Mouse (Mus musculus) stomach, postnatal 0 days (tissue): ENCODE results near the gene Wnt7b. TPM values are rescaled to one million over a fixed set of nuclear protein-coding genes. Genes with fewer than 3 reads are reported as not detected.

Experiments
- ATAC-seq: fragments of 200-750 bp; cut with Nextera tagmentation; 2 replicates; pipeline ENCODE4 v1.8.0; 2017; ENCODE audit not compliant: low FRiP score, low TSS enrichment
- DNase-seq: peaks from one replicate; pipeline ENCODE4 v3.0.0-alpha.2; 2016; ENCODE audit warnings: low spot score
- H3K27ac ChIP-seq: fragments of 300-500 bp; sonication (generic); replicated peaks from 2 replicates; pipeline ENCODE4 v1.5.1; 2014; ENCODE audit warnings: mild to moderate bottlenecking, control low read depth
- H3K27me3 ChIP-seq: fragments of 300-500 bp; sonication (generic); 2 replicates; pipeline ENCODE4 v1.6.1; 2014; ENCODE audit warnings: low read length; ENCODE audit not compliant: control insufficient read depth, insufficient read depth
- H3K36me3 ChIP-seq: fragments of 300-500 bp; sonication (generic); 2 replicates; pipeline ENCODE4 v1.6.1; 2014; ENCODE audit warnings: low read length, mixed read lengths; ENCODE audit not compliant: control insufficient read depth, insufficient read depth
- H3K4me1 ChIP-seq: fragments of 300-500 bp; sonication (generic); replicated peaks from 2 replicates; pipeline ENCODE4 v1.6.1; 2014; ENCODE audit warnings: antibody characterized with exemption; ENCODE audit not compliant: control insufficient read depth, insufficient read depth
- H3K4me2 ChIP-seq: fragments of 300-500 bp; sonication (generic); replicated peaks from 2 replicates; pipeline ENCODE4 v1.6.1; 2014; ENCODE audit warnings: low read depth, mild to moderate bottlenecking, control low read depth, moderate library complexity
- H3K4me3 ChIP-seq: fragments of 300-500 bp; sonication (generic); 2 replicates; pipeline ENCODE4 v1.5.1; 2014; ENCODE audit warnings: low read depth, low read length, control low read depth
- H3K9ac ChIP-seq: fragments of 300-500 bp; sonication (generic); 2 replicates; pipeline ENCODE4 v1.6.1; 2014; ENCODE audit warnings: mild to moderate bottlenecking, low read length, control low read depth, mixed read lengths
- H3K9me3 ChIP-seq: fragments of 300-500 bp; sonication (generic); 2 replicates; pipeline ENCODE4 v1.6.1; 2016; ENCODE audit warnings: low read length; ENCODE audit not compliant: control insufficient read depth
- CTCF ChIP-seq: IDR thresholded peaks from 2 replicates; pipeline ENCODE4 v1.5.1; 2016; ENCODE audit warnings: antibody characterized with exemption, low read depth, mild to moderate bottlenecking, moderate library complexity
- EP300 ChIP-seq: optimal IDR thresholded peaks from 2 replicates; pipeline ENCODE3; 2016; ENCODE audit warnings: antibody characterized with exemption
- WGBS: fragments of 180-500 bp; shearing (Covaris S2); extraction: QIAGEN DNeasy Blood & Tissue Kit; methylation state at CpG from one replicate; pipeline ENCODE4 v1.1.7; 2014; 5-methylcytosine and 5-hydroxymethylcytosine counted together
- polyA plus RNA-seq: library from polyadenylated mRNA; unstranded; fragments of >200 nt; fragmentation: Nextera tagmentation; extraction: Ambion mirVana; gene quantifications from 2 replicates; pipeline ENCODE4 v1.2.1, GENCODE M21; 2015

Gene Wnt7b
- polyA plus RNA-seq, 1 experiment from 2014 or later, result 20.6 TPM

- Histone ChIP-seq H3K4me2 (no peak overlapping the region), H3K4me1 (no peaks in the 10 kb centered on the region), H3K36me3 (no peaks in the 10 kb centered on the region), H3K4me3 (no peak overlapping the region), H3K9ac (no peak overlapping the region), H3K27ac (no peak overlapping the region), H3K27me3 (no peaks in the 10 kb centered on the region), H3K9me3 (no peaks in the 10 kb centered on the region)
- ATAC-seq (peak; percentile 54; the same call in 1 of the 2 replicates), DNase-seq (peak; percentile 63)
- 68% methylated on average over 32 of the region's 32 CpGs for WGBS
- TF ChIP-seq EP300 (no peak), CTCF (no peak)
Observed at GRCm38 (mm10) chr15:85507370-85508014, 74.8 kb downstream of the Wnt7b start.

DNA sequence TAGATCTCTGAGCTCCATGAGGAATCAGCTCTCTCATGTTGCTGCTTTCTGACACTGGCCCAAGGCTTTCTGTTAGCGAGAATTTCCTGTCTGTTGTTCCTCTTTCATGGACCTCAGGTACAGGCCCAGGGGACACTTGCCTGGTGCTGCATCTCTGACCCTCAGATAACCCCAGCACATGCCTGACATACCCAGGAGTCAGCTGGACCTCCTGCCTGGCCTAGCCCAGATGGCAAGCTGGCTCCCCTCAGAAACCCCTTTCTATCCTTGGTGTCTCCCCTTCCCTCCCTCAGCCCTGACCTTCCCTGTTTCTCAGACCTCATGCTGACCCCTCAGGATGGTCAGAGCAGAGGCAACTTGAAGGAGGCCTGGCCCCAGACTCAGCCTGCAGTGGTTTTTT is 75.6 kb downstream of the Wnt7b start:
- no peaks in the 10 kb centered on the region for H3K36me3 ChIP-seq
- WGBS, result 50% methylated on average over 1 of the region's 1 CpGs
- H3K4me2 ChIP-seq, result no peak overlapping the region
- no peaks in the 10 kb centered on the region for H3K4me1 ChIP-seq
- H3K27me3 ChIP-seq, result no peaks in the 10 kb centered on the region
- ATAC-seq (no peak), DNase-seq (no peak)
- H3K27ac ChIP-seq, result no peak overlapping the region
- no peak overlapping the region for H3K4me3 ChIP-seq
- H3K9ac ChIP-seq, result no peak overlapping the region
- no peak for TF ChIP-seq EP300
- TF ChIP-seq CTCF, result no peak
- H3K9me3 ChIP-seq, result no peaks in the 10 kb centered on the region

DNA sequence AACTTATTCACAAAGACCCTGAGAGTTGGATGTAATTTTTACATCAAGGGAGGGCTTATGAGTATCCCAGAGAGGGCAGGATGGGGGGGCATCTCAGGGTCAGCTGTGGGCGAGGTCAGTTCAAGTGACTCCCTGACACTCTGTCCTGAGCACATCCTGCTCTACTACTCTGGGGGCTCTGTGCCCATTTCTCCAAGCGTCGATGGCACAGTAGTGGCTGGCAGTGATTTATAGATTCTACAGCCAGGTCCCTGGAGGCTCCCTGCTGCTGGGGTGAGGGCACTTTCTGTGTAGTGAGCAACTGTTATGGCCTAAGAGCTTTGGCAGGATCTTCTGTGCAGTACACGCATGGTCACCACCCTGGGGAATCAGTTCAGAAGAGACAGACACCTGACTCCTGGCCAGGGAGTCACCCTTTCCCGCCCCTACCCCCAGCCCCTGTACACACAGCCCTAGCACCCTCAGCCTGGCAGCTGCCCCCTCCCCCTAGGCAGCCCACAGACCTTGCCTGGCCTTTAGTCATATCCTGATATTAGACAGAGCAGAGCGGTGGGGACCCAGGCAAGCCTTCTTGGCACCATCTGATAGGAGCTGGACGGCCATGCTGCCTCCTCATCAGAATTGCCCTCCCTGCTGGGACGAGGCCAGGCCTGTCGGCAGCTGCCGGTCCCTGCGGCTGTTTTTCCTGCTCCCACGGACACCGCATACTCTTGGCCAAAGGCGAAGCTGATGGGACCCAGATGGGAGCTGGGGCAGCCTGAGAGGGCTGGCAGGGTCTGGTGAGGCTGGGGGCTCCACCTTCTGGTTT is 77.0 kb downstream of the Wnt7b start:
- peak; percentile 52 for ATAC-seq
- H3K4me1 ChIP-seq, result no peaks in the 10 kb centered on the region
- no peak overlapping the region for H3K9ac ChIP-seq
- H3K9me3 ChIP-seq, result no peaks in the 10 kb centered on the region
- TF ChIP-seq EP300 (no peak), CTCF (no peak)
- H3K27me3 ChIP-seq, result no peaks in the 10 kb centered on the region
- H3K36me3 ChIP-seq, result no peaks in the 10 kb centered on the region
- 54% methylated on average over 14 of the region's 14 CpGs for WGBS
- no peak overlapping the region for H3K27ac ChIP-seq
- DNase-seq, result no peak
- H3K4me2 ChIP-seq, result no peak overlapping the region
- H3K4me3 ChIP-seq, result no peak overlapping the region

DNA sequence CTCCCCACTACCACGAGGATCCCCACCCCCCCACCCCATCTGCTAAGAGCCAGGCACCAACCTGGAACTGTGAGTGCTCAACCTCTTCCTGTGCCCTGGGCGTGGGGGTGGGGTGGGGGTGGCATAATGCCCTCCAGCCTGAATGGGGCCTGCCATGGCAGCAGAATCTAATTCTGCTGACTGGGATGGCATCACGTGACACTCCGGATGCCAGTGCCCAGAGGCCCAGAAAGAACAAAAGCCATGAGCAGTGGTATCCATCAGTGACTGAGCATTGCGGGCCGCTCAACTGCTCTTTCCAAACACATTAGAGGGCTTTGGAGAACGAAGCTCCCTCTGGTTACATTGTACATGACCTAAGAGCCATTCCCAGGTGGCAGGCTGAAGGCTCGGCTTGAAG is 79.1 kb downstream of the Wnt7b start, which contains the start of gene 7530416G11Rik:
TSS of gene 7530416G11Rik (minus strand) at position 101 of the 400 bp plus-strand sequence.
- ATAC-seq, result no peak
- no peak within 1 kb of the TSS for H3K27ac ChIP-seq
- TF ChIP-seq EP300 (no peak), CTCF (no peak)

DNA sequence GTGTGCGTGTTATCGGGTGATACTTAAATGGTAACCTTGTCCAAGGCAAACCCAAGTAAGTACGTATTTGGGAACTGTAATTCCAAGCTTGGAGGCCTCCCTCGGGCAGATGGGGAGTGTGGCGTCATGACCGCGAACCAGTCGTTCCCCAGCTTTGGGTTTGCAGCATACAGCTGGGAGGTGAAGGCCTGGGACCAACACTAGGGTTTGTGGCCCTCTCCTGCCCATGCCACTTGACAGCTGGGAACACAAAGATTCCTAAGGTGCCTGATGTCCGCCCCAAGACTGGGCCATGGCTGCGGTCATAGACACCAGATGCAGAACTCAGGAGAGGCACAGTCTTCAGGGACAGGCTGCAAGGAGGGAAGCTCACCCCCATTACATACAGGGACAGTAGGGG is 82.0 kb downstream of the Wnt7b start:
- no peak for TF ChIP-seq CTCF
- no peak for TF ChIP-seq EP300
- Histone ChIP-seq H3K4me3 (no peak overlapping the region), H3K36me3 (no peaks in the 10 kb centered on the region), H3K9me3 (no peaks in the 10 kb centered on the region), H3K27me3 (no peaks in the 10 kb centered on the region), H3K4me2 (no peak overlapping the region), H3K27ac (no peak overlapping the region), H3K9ac (no peak overlapping the region), H3K4me1 (no peaks in the 10 kb centered on the region)
- WGBS, result 82% methylated on average over 10 of the region's 10 CpGs
- DNase-seq (no peak), ATAC-seq (no peak)

More for the DNA sequence above, 79.1 kb downstream of the Wnt7b start, which contains the start of gene 7530416G11Rik:
- Histone ChIP-seq H3K4me2 (no peak within 1 kb of the TSS), H3K27me3 (no peaks in the 10 kb centered on the region), H3K4me3 (no peak within 1 kb of the TSS), H3K4me1 (no peaks in the 10 kb centered on the region), H3K9me3 (no peaks in the 10 kb centered on the region), H3K36me3 (no peaks in the 10 kb centered on the region), H3K9ac (no peak within 1 kb of the TSS)
- no peak for DNase-seq
- 80% methylated on average over 8 of the region's 8 CpGs for WGBS

DNA sequence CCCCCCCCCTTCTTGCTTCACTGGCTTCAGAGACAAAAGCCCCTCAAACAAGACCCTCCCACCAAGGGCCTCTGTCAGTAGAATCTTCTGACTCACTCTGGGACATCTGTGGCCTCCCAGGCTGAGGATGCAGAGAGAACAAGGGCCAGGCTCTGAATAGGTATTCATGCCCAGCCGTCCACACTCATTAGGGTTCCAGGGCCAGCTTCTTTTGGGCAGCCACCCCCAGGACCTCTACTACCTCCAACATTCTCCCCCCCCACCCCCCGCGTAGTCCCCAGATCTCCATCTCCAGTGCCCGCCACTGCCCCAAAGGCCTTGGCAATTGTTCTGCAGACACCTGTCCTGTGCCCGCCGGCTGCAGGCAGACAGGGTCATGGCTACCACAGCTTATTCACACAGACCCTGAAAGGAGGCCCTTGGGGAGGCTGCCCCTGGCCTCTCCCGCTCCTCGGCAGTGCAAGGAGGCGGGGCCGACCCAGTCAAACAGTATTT is 84.2 kb downstream of the Wnt7b start:
- Histone ChIP-seq H3K4me3 (no peak overlapping the region), H3K4me1 (no peaks in the 10 kb centered on the region), H3K27ac (no peak overlapping the region), H3K27me3 (no peaks in the 10 kb centered on the region), H3K9ac (no peak overlapping the region), H3K9me3 (no peaks in the 10 kb centered on the region), H3K4me2 (no peak overlapping the region), H3K36me3 (no peaks in the 10 kb centered on the region)
- DNase-seq (no peak), ATAC-seq (no peak)
- WGBS, result 51% methylated on average over 10 of the region's 10 CpGs
- TF ChIP-seq EP300, result no peak
- TF ChIP-seq CTCF, result no peak
